Mouse (Mus musculus): ENCODE measurements around the gene Pisd.
A peak's percentile ranks its signal among the peaks of the same experiment; 100 is the strongest.

Pisd gene

DNA sequence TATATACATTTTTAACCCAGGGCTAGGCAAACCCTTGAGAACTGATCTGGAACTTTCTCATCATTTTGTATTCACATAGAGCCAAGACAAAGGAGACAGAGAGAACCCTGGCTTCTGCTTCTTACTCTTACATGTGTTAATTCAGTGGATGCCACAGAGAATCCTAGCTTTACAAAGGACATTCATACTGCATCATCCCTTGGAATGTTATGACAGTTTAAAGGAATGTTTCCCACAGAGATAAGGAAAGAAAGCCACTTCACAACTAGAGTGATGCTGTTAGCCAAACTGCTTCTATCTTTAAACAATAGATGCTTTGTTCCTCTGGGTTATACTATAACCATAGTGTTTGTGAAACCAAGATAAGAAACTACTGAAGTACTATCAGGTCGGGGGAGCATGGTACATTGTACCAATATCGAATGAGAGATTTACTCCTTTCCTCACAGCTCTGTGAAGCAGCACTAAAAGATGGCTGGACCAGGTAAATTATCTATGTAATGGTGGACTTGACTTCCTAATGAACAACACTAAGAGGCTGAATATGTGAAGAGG is 79.1 kb downstream of the Pisd start:
- peak; percentile 1 for DNase-seq (ENCODE audit: low spot score)

DNA sequence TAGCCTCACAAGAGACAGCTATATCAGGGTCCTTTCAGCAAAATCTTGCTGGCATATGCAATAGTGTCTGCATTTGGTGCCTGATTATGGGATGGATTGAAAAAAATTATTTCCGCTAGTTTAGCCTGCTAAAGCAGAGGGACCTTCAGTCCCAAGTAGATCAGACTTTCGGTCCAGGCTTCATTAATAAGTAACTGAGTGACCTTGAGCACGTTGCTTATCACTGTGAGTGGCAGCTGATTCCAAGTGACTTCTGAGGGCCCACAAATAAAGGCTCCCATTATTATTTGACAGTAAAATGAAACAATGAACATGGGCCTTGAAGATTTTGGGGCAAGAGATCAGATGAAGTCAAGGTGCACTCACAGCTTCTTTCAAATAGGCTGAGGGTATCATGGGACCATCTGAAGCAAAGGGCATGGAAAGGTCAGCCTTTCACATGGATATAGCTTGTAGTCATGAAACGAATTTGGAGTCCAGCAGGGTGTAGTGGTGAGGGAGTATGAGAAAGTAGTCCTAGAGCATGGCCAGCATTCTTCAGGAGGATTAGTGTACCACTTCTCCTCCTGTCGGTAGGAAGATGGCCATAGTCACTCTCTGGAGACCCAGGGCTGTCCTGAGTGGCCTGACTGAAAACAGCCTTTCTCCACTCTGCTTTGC is 88.1 kb downstream of the Pisd start:
- peak; percentile 63 for DNase-seq (ENCODE audit: low spot score)

DNA sequence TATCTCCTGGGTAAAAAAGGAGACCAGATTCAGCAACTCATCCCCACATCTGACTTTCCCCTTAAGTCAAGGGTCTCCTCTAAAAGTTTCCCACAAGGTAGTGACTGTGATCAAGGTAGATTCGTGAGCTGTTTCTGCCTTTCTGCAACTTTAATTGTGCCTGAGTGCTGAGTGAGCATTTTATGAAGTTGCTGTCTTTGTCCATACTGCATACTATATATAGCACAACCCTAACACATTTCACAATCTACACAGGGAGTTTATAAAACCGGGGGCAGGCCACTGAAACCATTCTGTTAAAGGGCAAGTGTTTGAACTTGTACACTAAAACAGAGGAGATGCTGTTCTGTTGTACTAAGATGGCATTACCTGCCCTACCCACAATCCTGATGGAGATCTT is 92.0 kb downstream of the Pisd start:
- no peak for DNase-seq (ENCODE audit: low spot score)

All from yolk sac, embryonic 10.5 days (tissue).